Mouse (Mus musculus) ES-Bruce4 (cell line): ENCODE data around the gene Irx4.

Experiments
- CTCF ChIP-seq: IDR thresholded peaks from one replicate; pipeline ENCODE4 v1.8.1; 2011; ENCODE audit warnings: low read depth, low read length
- EP300 ChIP-seq: IDR thresholded peaks from 2 replicates; pipeline ENCODE4 v1.6.1; 2011; ENCODE audit warnings: low read depth, low read length; ENCODE audit not compliant: insufficient read depth

GRCm38 (mm10) chr13:73265442-73265841 is 5.2 kb downstream of the Irx4 start:
- no peak for TF ChIP-seq EP300
- TF ChIP-seq CTCF: no peak
